Mouse (Mus musculus) adrenal gland, adult 8-10 months (tissue): ENCODE data around the gene Cnnm3. TPM values are rescaled to one million over a fixed set of nuclear protein-coding genes. Genes with fewer than 3 reads are reported as not detected.

Source experiments
- DNase-seq: peaks from one replicate; pipeline ENCODE4 v3.0.0; 2022
- total RNA-seq, 4 experiments: library from RNA; stranded (reverse); gene quantifications; 2 replicates each; pipeline ENCODE4 v1.2.4; 2022

Cnnm3 gene
- total RNA-seq = 10 to 100 TPM; 41.4 to 45.3 (median 42.6) TPM

DNA sequence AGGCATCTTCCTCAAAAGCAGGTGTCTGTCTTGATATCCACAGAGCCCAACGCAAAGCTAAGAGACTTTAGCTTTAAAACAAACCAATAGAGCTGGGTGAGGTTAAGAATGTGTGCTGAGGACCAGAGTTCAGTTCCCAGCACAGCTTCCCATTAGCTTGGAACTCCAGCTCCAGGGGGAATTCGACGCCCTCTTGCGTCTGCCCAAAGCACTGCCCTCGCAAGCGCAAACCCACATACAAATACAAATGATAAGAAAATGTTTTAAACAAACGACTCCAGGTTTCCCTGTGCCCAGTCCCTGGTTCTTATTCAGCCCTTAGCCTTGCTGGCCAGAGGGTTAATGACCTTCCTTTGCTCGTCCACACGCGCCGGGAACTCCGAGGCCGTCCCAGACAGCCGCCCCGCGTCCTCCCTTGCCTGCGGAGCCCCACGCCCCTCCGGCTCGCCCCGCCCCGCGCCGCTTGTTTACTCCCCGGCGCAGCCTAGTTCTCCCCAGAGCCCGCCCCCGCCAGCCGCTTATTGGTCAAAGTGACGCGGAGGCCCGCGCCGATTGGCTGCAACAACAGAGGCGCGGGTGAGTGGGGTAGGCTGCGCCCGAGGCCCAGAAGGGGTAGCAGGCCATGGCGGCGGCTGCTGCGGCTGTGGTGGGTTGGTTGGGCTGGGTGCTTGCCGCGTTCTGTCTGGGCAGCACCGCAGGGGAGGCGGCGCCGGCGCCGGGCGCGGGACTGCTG lies at the start of gene Cnnm3:
Gene Cnnm3, plus strand, starts transcription at position 579 of the 733 bp plus-strand sequence.
- peak; percentile 99 for DNase-seq

DNA sequence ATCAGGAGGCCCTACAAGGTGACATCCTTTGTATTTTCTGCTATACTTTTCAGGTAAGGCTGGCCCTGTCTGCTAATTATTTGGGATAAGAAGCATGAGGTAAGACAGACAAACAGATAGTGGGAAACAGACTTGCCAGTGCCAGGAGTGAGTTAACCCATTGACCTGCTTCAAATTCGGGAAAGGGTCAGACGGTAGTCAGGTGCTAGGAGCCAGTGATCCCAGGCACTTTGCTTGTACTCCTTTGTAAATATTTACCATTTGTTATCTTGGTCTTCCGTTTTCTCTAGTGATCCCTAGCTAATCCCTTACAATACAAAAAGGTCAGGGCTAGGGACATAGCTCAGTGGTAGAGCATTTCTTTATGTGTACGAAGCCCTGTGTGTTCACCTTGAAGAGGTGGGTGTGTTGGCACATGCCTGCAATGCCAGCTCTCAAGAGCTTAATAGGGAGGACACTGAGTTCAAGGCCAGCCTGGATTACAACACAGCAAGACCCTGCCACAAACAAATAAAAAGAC lies 46.0 kb upstream of the Cnnm3 start:
- no peak for DNase-seq

DNA sequence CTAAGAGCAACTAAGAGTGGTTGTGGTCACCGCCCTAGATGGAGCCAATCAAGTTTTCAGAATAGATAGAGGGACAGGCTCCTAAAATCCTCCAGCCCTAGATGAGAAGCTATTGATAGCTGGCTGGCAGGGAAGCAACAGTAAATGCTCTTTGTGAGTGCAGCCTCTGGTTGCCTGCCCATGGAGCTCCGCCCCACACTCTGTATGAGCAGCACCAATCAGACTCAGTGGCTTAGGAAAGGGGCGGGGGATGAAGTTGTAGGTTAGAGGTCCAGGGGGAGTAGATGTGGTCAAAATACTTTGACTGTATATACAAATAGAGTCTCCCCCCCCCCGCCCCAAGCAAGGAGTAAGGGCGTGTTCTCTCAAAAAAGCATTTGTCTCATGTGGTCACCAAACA lies 44.2 kb upstream of the Cnnm3 start:
- DNase-seq = no peak

DNA sequence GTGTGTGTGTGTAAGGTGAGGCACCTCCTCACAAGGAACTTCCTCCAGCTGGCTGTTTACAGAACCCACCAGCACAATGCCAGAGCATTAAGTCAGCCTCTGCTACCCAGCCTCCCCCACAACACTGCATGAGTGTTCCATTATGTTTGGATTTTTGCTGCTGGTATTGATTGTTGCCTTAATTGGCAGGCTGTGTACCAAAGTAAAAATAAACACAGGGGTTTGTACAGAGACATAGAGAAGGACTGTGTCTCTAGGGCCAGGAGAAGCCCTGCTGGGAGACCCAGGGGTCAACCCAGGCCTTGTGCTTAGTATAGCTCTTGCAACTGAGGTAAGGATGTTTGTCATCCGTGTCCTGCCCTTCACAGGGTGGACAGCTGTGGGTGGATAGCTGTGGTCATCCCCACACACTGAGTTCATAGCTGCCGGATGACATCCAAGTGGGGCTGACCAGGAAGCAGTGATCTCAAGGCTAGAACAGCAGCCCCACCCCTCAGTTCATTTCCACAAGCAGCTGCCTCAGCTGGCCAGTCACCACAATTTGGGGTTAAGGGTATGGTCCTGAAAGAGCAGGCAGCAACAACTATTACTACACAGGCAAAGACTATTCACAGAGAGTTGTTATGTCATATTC lies 41.7 kb upstream of the Cnnm3 start:
- DNase-seq = no peak

DNA sequence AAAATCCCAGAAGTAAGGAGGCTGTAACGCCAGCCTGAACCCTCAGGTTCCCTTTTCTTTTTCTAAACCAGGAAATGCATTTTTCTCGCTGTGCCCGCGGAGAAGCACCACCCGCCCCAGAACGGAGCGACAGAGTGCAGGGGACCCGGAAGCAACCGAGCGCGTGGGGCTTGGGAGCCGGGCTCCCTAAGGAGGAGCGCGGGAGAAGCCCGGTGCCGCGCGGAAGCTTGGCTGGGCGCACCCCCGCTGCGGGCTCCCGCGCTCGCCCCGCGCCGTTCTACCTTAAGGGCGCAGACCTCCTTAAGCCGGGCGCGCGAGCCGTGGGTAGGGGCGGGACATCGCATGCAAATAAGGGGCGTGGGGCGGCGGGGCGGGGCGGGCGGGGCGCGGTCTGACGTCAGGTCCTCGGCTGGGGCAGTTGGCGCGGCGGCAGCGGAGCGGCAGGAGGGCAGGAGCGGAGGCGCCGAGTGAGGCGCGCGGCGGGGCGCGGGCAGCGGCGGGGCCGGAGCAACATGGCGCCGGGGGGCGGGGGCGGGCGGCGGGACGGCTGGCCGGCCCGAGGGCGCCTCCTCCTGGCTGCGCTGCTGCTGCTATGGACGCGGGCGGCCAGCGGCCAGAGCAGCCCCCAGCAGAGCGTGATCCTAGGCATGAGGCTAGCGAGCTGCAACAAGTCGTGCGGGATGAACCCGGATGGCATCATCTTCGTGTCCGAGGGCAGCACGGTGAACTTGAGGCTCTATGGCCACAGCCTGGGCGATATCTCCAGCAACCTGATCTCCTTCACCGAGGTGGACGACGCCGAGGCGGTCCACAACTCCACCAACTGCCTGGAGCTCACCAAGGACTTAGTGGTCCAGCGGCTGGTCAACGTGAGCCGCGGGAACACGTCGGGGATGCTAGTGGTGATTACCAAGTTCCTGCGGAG lies 40.2 kb upstream of the Cnnm3 start, which contains the start of gene Cnnm4:
Gene Cnnm4, plus strand, starts transcription at position 440 of the 925 bp plus-strand sequence.
- DNase-seq = peak; percentile 80

DNA sequence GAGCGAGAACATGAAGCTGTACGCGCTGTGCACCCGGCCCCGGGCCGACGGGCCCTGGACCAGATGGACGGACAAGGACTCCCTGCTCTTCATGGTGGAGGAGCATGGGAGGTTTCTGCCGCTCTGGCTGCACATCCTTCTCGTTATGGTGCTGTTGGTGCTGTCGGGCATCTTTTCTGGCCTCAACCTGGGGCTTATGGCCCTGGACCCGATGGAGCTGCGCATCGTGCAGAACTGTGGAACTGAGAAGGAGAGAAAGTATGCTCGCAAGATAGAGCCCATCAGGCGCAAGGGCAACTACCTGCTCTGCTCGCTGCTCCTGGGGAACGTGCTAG lies 39.6 kb upstream of the Cnnm3 start:
- no peak for DNase-seq

DNA sequence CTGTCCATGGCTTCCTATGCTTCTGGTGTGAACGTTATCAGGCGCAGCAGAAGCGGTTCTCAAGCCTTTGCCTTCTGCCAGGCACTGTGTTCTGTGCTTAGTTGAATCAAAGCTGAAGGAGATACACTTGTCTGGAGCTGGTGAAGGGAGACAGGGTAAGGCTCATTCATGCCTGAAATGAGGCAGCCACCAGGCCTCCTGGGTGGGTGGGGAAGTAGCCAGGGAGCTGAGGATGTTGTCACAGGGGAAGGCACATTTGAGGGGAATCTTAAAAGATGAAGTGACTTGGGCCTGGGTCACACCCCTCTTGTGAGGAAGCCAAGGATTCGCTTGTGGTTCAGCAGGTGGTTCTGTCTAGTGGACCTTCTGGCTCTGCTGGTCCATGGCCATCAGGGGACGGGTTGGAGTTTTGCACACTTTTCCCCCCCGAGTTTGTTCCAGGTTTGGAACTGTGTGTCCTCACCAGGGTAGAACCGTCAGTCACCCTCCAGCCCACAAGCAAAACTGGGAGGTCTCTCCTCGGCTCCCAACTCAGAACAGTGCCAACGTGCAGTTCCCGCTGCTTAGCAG lies 38.4 kb upstream of the Cnnm3 start:
- no peak for DNase-seq

DNA sequence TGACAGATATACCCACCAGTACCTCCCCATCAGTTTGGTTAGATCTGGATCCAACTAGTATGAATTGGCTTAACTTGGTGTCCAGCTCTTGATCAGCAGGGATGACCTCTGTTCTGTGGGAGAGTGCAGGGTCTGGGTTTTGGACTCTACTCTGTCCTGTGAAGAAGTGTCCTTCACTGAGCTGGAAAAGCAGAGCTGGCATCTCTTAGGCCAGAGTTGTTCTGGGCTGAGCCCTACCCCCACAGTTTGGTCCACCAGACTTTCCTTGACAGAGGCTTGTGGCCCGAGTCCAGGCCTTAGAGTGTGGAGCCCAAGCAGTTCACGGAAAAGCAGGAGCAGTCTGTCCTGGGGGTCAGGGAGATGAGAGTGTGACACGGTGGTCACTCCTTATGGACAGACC lies 37.0 kb upstream of the Cnnm3 start:
- DNase-seq = no peak

DNA sequence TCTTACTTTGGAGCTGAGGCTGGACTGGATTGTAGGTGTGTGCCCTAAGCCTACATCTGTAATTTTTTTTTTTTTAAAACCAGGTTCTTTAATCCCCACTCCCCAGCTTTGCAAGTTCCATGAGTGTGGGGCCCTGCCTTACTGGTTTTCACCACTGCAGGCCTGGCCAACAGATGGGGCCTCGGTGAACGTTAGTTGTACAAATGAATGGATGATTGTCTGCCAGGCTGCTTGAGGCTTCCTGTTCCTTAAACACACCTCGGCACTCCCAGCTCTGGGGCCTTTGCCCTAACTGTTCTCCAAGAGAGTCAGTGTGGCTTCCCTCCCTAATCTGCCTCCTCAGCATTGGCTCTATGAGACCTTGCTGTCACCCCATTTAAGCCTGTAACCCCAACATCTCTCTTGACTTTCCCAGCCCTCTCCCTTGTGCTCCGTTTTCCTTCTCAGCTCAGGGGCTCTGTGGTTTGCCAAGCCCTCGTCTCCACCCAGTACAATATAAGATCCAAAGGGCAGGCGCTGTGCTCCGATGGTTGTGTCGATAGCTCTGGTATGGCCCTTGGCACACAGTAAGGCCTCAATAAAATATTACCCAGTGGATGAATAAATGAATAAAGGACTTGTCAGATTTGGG lies 36.1 kb upstream of the Cnnm3 start:
- DNase-seq = no peak

DNA sequence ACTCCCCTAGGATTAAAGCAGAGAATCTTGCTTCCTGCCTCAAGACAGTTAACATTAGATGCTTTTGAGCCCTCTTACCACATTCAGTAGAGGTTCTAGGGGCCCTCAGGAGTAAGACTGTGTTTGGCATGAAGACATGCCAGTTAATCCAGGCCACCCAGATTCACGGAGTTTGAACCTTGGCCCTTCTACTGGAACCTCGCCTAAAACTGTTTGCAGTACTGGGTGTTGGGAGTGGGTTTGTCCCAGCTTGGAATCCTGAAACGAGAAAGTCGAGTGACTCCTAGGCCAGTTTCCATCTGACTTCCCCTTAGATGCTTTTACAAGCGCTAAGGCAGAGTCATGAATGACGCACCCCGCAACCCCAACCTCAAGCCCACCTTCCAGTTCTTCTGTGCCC lies 35.2 kb upstream of the Cnnm3 start:
- DNase-seq = no peak

DNA sequence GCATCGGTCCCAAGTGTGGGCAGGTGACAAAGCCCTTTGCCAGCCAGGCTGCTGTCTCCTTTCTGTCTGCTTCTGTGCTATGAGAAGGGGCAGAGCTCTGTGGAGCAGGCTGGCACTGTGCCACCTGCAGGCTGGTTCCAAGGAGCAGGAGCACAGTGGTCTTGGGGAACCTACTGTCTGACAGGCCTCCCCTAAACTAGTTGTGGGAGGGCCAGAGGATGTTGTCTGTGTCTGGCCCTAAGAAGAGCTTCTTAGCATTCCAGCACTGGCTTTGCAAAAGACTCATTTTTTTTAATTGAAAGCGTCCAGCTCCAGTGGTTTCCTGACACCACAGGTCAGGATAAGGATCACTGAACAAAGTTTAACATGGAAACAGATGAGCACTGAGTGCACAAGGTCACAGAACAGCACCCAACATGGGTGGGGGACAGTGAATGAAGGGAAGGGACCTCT lies 33.3 kb upstream of the Cnnm3 start:
- DNase-seq = no peak

DNA sequence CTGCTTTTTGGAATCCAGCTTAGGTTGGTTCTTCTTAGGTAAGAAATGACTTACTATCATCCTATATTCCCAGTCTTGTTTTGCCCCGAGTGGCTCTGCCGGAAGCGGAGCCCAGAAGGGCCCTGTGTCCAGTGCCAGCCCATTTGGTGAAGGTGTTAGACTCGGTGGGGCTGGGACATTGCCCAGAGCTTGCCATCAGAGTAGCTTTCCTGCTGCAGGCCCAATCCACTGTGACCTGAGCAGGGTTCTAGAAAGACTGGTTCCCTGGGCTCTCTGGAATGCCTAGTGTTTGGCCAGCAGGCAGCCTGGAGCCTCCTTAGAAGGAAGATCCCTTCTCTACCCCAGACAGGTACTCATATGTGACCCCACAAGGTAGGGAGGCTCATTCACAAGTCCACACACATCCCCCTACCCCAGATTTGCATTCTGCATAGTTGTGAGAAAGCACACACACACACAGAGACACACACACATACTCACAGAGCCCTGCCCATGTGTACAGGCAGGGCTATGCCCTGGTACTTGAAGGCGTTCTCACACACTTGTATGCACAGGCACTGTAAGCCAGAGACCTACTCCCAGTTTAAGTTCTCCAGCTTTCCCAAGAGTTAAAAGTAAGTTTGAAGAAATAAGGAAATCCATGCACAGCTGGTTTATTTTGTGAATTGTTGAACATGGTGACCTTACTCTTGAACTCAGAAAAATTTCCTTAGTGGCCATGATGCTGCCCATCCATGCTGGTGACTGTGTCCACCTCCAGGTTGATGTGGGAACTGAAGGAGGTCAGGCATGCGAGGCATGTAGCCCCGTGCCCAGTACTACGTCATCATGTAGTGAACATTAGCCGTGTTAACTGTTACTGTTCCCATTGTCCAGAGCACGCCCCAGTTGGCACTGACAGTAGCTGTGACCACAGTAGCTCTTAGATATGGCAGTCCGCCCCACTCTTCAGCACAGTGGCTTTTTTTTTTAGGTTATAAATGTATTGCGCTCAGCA lies 31.5 kb upstream of the Cnnm3 start:
- no peak for DNase-seq

DNA sequence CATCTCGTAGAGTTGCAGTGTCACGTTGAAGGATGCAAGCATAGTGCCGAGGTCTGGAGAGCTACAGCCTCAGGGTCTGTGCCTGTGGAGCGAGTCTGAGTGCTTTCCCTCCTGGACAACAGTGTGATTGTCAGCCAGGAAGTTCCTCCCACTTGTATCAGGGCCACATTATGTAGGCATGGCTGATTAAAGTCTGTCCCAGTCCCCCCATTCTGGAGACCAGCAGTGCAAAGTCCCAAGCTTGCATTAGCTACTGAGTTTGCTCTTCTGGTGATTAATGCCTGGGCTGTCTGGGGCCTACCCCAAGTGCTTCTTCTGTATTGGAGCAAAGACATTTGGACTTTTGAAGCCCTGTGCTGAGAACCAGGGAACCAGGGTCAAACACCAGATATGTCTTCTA lies 27.8 kb upstream of the Cnnm3 start:
- no peak for DNase-seq

DNA sequence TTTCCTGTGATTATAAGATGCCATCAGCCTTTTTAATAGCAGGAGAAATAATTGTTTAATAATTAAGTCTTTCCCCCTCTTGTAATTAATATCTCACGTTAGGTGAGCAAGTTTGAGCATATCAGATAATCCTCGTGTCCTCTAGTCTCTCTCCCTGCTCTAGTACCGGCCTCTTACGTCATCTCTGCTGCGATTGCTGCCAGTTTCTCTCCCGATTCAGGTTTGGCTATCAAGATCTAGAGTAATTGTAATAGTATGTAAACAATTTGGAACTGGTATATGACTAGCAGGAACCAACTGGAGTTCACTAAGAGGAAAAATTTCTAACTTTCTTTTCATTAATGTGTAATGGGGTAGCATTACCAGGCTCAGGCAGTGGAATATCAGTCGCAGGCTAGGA lies 26.6 kb upstream of the Cnnm3 start:
- DNase-seq = no peak

DNA sequence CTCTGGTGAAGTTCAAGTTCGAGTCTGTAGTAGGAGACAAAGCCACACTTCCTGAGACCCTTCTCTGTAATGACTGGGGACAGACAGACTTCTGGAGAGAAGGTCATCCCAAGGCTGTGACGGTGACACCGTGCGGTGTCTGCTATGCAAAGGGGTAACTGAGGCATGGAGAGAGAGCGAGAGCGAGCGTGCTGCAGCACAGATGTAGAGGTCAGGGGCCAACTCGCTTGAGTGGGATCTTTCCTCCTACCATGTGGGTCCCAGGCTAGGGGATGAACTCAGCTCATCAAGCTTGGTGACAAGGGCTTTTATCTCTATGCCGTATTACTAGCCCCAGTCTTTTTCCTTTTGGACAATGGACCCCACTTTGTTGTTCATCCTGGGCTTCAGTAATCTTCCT lies 24.6 kb upstream of the Cnnm3 start:
- DNase-seq = no peak

DNA sequence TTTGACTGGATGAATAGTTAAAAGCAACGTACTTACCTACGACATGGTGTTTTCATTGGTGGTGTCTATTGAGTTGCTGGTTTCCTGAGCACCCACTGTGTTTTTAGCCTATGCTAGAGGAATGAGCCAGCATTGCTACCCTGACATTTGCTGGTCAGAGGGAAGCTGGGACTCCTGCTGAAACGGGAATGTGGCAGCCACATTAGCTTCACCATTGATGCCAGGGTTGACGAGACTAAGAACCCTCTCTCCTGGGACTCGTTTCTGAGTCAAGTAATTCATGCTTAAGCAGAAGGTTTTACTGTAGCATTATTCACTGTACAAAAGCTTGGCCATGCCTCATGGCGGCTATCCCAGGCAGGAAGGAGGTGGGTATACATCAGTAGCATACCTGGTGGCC lies 22.0 kb upstream of the Cnnm3 start:
- DNase-seq = no peak

DNA sequence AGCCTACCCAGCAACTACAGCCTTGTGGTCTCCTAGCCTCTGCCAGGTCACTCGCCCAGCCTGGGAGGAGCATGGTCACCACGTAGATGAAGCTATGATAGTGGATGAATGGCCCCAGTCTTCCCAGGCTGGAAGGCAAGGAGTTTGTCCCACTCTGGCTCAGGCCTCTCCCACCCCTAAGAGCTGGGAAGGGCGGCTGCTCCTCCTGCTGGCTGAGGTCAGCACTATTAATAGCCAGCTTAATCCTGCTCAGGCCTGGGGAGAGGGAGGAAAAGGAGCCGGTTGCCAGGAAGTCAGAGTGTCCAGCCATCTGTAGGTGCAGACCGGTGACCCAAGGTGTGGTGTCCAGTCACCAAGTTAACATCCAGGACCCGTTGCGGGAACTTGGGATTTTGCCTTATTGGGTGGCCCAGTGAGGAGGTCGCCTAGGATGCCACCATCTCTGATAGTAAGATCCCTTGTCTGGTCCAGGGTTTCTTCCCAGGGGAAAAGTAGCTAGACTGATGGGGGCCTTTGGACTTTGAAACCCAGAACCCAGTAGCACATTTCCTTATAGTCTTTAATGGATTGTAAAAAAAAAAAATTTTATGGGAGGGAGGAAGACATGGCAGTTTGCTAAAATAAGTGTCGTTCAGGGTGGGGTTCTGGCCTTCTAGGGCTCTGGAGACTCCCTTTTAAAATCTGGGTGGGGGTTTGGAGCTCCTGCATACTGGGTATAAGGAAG lies 19.1 kb upstream of the Cnnm3 start:
- DNase-seq = no peak

DNA sequence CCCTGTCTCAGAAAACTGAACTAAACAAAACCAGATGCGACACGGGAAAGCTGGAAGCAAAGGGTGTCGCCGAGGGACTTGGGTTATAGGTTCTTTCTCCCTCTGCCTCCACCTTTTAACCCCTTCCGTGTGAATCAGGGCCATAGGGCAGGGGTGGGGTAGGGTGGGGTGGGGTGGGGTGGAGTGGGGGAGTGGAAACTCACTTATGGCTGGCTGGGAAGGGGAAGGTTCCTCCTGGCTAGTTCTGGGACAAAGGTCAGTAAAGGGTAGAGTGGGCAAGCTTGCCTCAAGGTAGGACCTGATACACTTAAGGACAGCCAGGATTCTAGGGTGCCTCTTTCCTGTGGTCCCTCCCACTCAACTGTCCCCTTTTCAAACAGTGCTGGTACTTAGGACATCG lies 18.4 kb upstream of the Cnnm3 start:
- no peak for DNase-seq

DNA sequence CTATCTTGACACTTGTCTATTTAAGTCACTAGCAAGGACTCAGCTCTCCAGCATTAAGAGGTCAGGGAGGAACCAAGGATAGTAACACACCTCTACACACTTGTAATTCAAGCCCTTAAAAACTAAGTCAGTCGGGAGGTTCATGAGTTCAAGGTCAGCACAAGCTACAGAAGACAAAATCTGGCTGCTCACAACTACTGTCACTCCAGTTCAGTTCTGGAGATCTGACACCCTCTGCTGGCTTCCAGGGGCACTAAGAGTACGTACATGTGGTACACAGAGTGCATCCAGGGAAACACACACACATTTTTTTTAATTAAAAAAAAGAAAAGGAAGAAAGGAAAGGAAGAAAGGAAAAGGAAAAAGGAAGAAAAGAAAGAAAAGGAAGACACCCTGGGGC lies 14.9 kb upstream of the Cnnm3 start:
- no peak for DNase-seq

DNA sequence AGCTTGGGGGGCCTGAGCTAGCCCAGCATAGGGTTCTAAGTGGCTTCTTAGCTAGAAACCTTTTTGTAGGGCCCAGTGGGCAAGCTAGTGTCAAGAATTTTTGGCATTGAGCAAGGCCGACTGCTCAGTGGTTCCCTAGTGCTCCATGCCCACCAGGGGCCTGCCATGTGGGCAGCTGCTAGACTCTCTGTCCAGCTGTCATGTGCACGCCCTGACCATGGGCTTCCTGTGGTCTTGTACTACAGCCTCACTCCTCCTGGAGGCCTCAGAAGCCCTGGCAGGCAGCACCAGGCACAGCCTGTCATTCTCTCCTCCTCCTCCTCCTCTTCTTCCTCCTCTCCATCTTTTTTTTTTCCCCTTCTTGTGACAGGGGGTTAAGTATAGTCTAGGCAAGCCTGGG lies 14.4 kb upstream of the Cnnm3 start:
- DNase-seq = no peak
